Mouse (Mus musculus) layer of hippocampus, adult 8-10 months (tissue): Measurements from ENCODE around the gene Ptgis. TPM values are rescaled to one million over a fixed set of nuclear protein-coding genes. Genes with fewer than 3 reads are reported as not detected.

ENCODE experiments used
- DNase-seq, 2 experiments: peaks; one replicate each; pipeline ENCODE4 v3.0.0; 2022; ENCODE audit warnings: low spot score in 2 of 2
- total RNA-seq, 4 experiments: library from RNA; stranded (reverse); gene quantifications; 2 replicates each; pipeline ENCODE4 v1.2.4; 2022

Gene Ptgis
- total RNA-seq, 4 experiments from 2014 or later, result 1.7 to 2.2 (median 1.7) TPM

- DNase-seq, result no peak
Observed at GRCm38 (mm10) chr2:167193361-167193760, 47.0 kb downstream of the Ptgis start.

- peak; percentile 48 to 81 for DNase-seq
Observed at GRCm38 (mm10) chr2:167190076-167190399, 50.4 kb downstream of the Ptgis start, which contains the start of gene Kcnb1. Kcnb1 (minus strand) TSS chr2:167190155.

DNA sequence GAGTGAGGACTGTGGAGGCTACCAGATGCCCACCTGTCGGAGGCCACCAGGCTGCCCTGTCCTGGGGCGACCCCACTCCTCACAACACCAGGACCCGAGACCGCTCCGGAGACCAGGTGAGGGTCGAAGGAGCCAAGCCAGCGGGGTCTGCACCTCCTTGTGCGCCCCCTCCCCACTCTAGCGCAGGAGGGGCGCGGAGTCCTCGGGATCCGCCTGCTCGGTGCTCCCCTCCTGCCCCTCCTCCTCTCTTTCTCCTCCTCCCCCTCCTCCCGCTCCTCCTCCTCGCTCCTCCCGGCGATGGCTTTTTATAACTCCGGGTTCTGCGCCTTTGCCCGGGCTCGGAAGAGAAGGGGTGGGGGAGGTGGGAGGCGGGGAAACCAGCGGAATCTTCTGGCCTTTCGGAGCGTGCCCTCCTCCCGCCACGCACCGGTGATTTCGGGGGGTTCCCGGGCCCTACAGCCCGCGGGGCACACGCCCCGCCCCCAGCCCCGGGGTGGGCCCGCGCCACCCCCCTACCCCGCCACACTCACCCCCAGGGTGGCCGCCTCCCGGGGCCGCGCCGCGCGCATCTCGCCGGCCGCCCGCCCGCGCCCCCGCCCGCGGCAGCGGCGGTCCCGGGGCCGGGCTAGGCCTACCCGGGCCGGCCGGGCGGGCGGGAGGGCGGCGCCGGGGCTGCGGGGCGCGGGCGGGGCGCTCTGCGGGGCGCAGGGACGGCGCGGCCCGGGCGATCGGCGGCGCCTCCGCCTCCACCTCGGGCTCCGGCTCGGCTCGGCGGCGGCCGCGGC is 50.9 kb downstream of the Ptgis start:
- DNase-seq, result peak in 1 of 2 experiments; percentile 37

GRCm38 (mm10) chr2:167188315-167189207 is 51.8 kb downstream of the Ptgis start:
- no peak for DNase-seq

GRCm38 (mm10) chr2:167187119-167187518 is 53.3 kb downstream of the Ptgis start:
- no peak for DNase-seq

GRCm38 (mm10) chr2:167186544-167186943 is 53.9 kb downstream of the Ptgis start:
- no peak for DNase-seq

DNA sequence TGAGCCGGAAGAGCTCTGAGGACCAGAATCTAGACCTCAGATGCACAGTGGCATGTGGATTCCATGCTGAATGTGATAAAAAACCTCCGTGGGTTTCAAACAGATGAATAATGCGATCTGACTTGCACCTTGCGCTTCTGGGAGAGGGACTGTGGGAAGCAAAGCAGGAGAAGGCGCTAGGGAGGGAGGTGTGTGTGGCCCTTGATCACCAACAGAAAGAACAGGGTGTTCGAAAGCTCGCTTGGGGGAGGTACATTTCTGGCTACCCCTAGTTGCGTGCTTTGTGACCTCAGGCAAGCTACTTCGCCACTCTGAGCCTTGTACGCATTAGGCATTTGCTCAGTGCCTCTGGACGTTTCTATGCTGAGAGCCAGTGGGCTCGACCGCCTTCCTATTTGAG is 54.4 kb downstream of the Ptgis start:
- no peak for DNase-seq

DNA sequence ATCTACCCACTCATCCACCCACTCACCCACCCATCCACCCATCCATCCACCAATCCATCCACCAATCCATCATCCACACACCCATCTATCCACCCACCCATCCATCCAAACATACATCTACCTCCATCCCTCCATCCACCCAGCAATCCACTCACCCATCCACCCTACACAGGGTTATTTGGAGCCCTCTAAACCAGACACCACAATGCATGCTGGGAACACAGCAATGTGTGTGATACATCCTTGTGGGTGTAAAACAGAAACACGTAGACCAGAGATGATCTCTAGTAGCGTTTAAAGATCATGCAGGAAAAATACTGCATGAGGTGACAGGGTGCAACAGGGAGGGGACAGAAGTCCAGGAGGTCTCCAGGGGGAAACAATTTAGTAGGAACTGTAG is 55.0 kb downstream of the Ptgis start:
- DNase-seq, result no peak

DNA sequence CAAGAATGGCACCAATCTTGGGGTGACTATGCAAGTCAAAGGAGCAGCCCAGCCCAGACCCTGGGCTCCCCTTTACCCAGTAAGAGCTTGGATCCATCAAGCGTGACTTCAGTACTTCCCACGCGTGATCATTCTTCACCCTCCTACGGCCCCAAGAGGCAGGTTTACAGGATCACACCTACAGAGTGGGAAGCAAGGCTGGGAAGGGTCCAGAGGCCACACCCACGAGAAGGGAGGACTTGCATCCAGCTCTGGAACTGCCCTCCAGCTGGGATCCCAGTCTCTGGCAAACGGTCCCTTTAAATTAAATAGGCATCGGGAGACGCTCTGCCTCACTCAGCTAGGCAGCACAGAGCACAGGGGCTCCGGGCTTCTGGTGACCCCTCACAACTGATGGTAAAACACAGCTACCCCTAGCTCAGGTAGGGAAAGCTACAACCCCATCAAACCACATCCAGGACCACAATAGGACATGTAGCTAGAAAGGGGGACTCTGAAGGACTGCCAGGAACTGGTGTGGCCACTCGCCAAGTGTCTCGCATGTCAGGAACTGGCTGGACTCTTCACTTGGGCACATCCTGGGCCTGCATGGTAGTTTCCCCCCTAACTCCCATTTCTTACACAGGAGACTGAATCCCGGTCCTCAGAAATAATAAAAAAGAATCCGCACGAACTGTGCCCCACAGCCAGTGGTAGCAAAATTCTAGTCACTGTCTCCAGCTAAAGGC is 58.6 kb downstream of the Ptgis start:
- no peak for DNase-seq

DNA sequence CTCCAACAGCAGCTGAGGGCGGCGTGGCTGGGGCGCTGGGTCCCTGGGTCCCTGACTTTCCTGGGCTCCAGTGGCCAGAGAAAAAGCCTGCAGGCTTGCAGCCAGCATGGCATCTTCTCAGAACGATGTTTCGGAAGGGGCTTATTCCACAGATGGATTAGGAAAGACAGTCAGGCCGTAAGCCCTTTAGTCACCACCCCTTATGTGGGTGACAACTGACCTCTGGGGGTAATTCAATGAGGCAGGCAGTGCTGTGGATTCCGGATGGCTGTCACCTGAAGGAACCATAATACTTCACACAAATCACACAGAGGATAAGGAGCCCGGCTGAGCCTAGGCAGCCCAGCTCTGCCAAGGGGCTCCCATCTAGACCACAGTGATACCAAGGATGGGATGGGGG is 59.3 kb downstream of the Ptgis start:
- no peak for DNase-seq

DNA sequence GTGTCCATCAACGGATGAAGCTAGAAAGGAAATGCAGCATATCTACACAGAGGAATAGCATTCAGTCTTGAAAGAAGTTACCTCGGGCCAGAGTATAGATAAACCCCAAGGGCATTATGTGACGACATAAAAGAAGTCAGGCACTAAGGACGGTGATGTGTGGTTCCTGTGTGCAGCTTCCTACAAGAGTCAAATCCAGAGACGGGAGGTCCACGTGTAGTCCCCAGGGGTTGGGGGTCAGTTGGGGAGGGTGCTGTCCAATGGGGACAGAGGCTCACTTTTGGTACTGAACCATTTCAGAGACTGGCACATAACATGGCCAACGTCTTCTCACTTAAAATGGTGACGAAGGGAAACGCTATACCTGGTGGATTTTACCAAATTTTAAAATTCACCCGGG is 61.1 kb downstream of the Ptgis start:
- DNase-seq, result no peak

DNA sequence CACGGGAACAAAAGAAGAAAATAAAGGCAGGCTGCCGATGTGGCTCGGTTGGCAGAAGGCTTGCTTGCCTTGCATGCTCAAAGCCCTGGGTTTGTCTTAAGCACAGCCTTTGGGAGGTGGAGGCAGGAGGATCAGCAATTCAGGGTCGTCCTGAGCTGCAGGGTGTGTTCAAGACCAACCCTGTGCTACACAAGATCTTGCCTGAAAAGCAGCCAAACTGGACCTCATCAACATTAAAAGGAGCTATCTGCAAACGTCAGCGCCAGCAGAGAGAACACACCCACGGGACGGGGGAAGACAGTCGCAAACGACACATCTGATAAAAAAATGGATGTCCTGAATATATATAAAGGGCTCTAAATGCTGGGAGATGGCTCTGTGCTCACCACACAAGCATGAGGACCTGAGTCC is 63.2 kb downstream of the Ptgis start:
- DNase-seq, result no peak

DNA sequence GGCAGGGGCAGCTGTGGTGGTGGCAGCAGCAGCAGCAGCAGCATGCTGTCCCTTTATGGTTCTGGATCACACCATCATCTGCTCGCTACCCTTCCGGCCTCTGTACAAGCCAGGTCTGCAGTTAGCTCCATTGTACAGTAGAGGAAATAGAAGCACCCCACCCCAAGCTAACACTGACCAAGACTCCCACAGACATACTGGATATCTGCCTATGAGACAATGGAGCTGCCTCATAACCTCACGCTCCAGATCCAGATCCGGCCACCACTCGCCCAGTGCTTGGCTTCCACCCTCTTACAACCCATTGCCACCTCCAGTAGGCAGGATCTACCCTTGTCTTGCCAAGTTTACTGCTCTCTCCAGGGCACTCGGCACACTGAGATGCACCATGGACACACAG is 65.1 kb downstream of the Ptgis start:
- DNase-seq, result no peak

GRCm38 (mm10) chr2:167173051-167173875 is 67.1 kb downstream of the Ptgis start:
- no peak for DNase-seq

DNA sequence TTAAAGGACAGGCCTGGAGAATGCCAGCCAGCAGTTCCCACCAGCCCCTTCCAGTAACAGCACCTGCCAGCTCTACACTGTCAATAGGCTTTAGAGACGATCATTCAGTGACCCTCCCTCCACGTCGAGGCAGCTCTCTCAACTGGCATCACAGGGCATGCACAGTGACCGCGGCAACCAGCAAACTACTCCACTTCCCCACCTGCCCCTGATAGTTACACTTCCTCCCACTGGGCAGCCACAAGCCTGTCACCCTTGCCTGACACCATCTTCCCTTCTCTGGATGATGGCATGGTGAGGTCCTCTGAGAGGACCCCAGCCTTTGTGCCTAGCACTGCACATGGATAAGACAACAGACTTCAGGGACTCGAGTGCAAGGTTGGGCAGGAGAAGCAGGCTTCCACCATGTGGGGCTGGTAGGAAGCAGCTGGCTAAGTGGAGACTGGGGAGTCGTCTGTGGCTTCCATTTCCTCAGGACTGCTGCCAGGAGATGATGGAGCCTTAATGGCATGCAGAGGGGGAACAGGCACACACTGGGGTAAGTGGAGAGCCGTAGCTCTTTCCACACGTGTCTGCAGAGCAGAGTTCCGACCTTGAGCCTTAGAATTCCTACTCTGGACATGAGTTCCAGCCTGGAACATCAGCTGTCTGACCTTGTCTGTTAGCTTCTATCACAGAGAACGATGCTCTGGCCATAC is 72.7 kb downstream of the Ptgis start:
- no peak for DNase-seq

- DNase-seq, result no peak
Observed at GRCm38 (mm10) chr2:167163600-167163999, 76.8 kb downstream of the Ptgis start.

DNA sequence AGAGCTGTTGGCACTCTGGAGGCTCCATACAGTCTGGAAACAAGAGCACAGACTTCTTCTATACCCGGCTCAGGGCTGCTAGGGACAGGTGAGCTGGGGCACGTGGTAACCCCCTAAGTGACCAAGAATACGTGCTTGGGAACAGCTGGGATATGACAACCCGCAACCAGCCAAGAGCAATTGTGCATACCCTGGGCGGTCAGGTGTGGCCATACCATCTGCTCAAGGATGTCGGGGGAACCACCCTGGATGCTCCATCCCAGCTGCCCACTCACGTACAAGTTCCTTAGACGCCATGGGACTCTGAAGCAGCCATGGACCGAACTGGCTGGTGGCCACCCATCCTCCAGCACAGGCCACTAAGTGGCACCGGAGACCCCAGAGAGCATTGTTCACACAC is 77.3 kb downstream of the Ptgis start:
- DNase-seq, result no peak

DNA sequence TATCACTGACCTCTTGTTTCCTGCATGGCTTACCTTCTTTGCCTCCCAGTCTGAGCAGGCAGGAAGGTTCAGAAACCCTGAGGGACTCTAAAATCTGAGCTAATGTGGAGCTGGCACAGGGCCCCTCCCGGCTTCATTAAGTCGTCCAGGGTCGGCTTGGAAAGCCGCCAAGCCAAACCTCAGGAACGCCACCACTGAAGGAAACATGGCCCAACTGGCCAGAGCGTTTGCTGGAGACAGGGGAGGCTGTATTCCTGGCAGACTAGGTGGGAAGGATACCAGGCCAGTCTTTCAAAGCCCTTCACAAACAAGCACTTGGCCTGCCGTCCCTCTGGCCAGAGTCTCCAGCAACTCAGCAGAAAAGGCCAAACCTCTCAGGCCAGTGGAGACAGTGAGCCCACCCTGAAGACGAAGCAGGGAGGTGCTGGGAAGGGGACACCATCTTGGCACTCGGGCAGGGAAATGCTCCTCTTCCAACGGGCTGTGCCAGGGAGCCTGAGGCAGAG is 77.8 kb downstream of the Ptgis start:
- DNase-seq, result peak; percentile 53 to 54

DNA sequence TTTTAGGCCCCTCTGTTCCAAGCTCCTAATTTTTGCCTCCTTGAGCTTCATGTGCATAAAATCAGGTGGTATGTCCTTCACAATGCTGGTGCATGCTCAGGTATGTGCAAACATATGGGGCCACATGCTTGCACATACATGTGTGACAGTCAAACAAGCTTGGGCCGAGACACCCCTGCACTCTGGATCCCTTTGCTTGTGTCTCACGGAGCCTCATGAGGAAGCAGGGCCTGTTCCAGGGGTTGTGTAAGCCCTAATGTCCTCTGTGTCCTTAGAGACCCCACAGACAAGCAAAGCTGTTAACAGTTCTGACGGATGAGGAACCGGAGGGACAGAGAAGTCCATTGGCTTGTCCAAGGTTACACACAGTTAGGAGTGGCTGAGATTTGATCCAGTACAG is 80.7 kb downstream of the Ptgis start:
- no peak for DNase-seq

DNA sequence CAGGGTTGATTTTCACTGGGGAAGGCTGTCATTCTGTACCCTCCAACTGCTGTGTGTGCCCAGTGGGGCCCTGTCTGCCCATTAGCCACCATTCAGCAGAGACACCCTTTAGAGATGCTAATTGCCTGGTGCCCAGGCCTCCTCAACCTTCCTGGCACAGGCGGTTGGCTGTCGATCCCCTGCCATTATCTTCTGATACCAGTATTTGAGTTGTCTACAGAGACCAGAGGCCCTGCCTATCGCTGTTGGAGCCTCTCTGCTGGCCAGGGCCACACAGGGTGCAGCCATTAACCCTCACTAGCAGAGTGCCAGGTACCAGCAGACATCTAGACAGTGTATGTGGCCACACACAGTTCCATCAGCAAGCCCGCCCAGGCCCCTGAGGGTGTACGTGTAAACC is 81.6 kb downstream of the Ptgis start:
- no peak for DNase-seq
